Mouse (Mus musculus) neutrophil, adult 83 days (primary cell): ENCODE data around the gene Ispd. TPM values are rescaled to one million over a fixed set of nuclear protein-coding genes. Genes with fewer than 3 reads are reported as not detected.

Experiments
- total RNA-seq, 2 experiments: library from RNA; stranded (reverse); gene quantifications; one replicate each; pipeline ENCODE4 v1.2.4; 2023

Gene Ispd
- under 1 TPM; 0.33 TPM for total RNA-seq

GRCm38 (mm10) chr12:36381441-36382340 is at the start of gene Ispd, which contains the start of gene D630036H23Rik:
TSS of gene Ispd (plus strand) at chr12:36381450.
TSS of gene D630036H23Rik (minus strand) at chr12:36382181.

Other genes starting within 250 kb of the Ispd start
- gene Ankmy2, start 224.3 kb upstream of the Ispd start, total RNA-seq: 1 to 10 TPM; 5.9 to 6.5 TPM
- gene Bzw2, start 223.4 kb upstream of the Ispd start, total RNA-seq: 10 to 100 TPM; 14.4 to 15.4 TPM
- not detected for gene Lrrc72, start 128.1 kb upstream of the Ispd start, total RNA-seq
- gene Sostdc1, start 67.3 kb upstream of the Ispd start, total RNA-seq: not detected
- under 1 TPM in 1 of 2 experiments, not detected in 1; 0.44 TPM for gene D630036H23Rik, start 731 bp downstream of the Ispd start, total RNA-seq